Mouse (Mus musculus): ENCODE measurements around the gene Gm12248. TPM values are rescaled to one million over a fixed set of nuclear protein-coding genes. Genes with fewer than 3 reads are reported as not detected.

Gm12248 gene
- total and polyA plus RNA-seq, 2 experiments = 1.7 TPM; not detected in 1

- 88% methylated on average over 9 of the region's 9 CpGs for WGBS
- Histone ChIP-seq H3K27me3 (ENCODE audit: control insufficient read depth, insufficient read depth, low read length) (no peaks in the 10 kb centered on the region), H3K36me3 (ENCODE audit: control insufficient read depth, insufficient read depth, low read length) (peaks cover 28% of the 10 kb centered on the region), H3K79me2 (ENCODE audit: control insufficient read depth, insufficient read depth, low read length) (no peaks in the 10 kb centered on the region), H3K27ac (replicated peaks; ENCODE audit: insufficient read depth, low read depth, low read length) (no peak overlapping the region), H3K4me3 (ENCODE audit: insufficient read depth, low read depth, low read length) (no peak overlapping the region), H3K4me1 (ENCODE audit: control insufficient read depth, insufficient read depth, low read length) (no peaks in the 10 kb centered on the region), H3K9ac (ENCODE audit: low read depth, low read length) (no peak overlapping the region)
- TF ChIP-seq POLR2A (IDR thresholded peaks at IDR 0.05; ENCODE audit: extremely low read depth, insufficient read depth, low read length) = no peak
- TF ChIP-seq CTCF (IDR thresholded peaks at IDR 0.05; ENCODE audit: low read depth, low read length) = no peak
- no peak for DNase-seq (ENCODE audit: extremely low read depth, low read depth, low spot score)
Measured at GRCm38 (mm10) chr11:58121351-58121750, 28.4 kb upstream of the Gm12248 start.

DNA sequence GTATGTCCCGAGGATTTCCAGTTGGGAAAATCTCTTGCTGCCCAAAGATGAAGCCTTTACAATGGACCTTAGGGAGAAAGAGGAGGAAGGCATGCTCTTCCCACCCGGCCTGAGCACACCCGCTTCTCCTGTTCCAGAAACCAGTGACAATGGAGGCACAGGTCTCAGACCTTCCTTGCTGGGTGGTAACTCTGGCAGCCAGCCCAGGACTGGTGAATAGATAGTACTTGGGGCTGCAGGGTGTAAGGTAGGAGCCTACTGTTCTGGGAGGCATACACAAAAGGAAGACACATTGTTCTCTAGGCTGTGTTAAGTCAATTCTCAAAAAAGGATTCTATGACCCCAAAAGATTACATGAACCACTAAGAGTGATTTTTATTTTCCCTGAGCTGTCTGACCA lies 27.7 kb upstream of the Gm12248 start:
- H3K79me2 ChIP-seq (ENCODE audit: control insufficient read depth, insufficient read depth, low read length) = no peaks in the 10 kb centered on the region
- H3K9ac ChIP-seq (ENCODE audit: low read depth, low read length) = no peak overlapping the region
- H3K27ac ChIP-seq (replicated peaks; ENCODE audit: insufficient read depth, low read depth, low read length) = no peak overlapping the region
- peaks cover 34% of the 10 kb centered on the region for H3K36me3 ChIP-seq (ENCODE audit: control insufficient read depth, insufficient read depth, low read length)
- WGBS = 96% methylated on average over 3 of the region's 3 CpGs
- H3K27me3 ChIP-seq (ENCODE audit: control insufficient read depth, insufficient read depth, low read length) = no peaks in the 10 kb centered on the region
- DNase-seq (ENCODE audit: extremely low read depth, low read depth, low spot score) = no peak
- TF ChIP-seq CTCF (IDR thresholded peaks at IDR 0.05; ENCODE audit: low read depth, low read length) (no peak), POLR2A (IDR thresholded peaks at IDR 0.05; ENCODE audit: extremely low read depth, insufficient read depth, low read length) (no peak)
- no peaks in the 10 kb centered on the region for H3K4me1 ChIP-seq (ENCODE audit: control insufficient read depth, insufficient read depth, low read length)
- no peak overlapping the region for H3K4me3 ChIP-seq (ENCODE audit: insufficient read depth, low read depth, low read length)

- H3K9ac ChIP-seq (ENCODE audit: low read depth, low read length) = no peak overlapping the region
Measured at GRCm38 (mm10) chr11:58117044-58117652, 24.2 kb upstream of the Gm12248 start.

GRCm38 (mm10) chr11:58116560-58116959 lies 23.6 kb upstream of the Gm12248 start:
- no peaks in the 10 kb centered on the region for H3K27me3 ChIP-seq (ENCODE audit: control insufficient read depth, insufficient read depth, low read length)
- no peak overlapping the region for H3K27ac ChIP-seq (replicated peaks; ENCODE audit: insufficient read depth, low read depth, low read length)
- H3K4me3 ChIP-seq (ENCODE audit: insufficient read depth, low read depth, low read length) = no peak overlapping the region
- no peak for TF ChIP-seq POLR2A (IDR thresholded peaks at IDR 0.05; ENCODE audit: extremely low read depth, insufficient read depth, low read length)
- no peak for TF ChIP-seq CTCF (IDR thresholded peaks at IDR 0.05; ENCODE audit: low read depth, low read length)
- 75% methylated on average over 1 of the region's 1 CpGs for WGBS
- H3K79me2 ChIP-seq (ENCODE audit: control insufficient read depth, insufficient read depth, low read length) = no peaks in the 10 kb centered on the region
- no peak for DNase-seq (ENCODE audit: extremely low read depth, low read depth, low spot score)
- peaks cover 57% of the 10 kb centered on the region for H3K36me3 ChIP-seq (ENCODE audit: control insufficient read depth, insufficient read depth, low read length)
- no peaks in the 10 kb centered on the region for H3K4me1 ChIP-seq (ENCODE audit: control insufficient read depth, insufficient read depth, low read length)
- H3K9ac ChIP-seq (ENCODE audit: low read depth, low read length) = no peak overlapping the region

More at GRCm38 (mm10) chr11:58117044-58117652, 24.2 kb upstream of the Gm12248 start:
- Histone ChIP-seq H3K27me3 (ENCODE audit: control insufficient read depth, insufficient read depth, low read length) (no peaks in the 10 kb centered on the region), H3K4me1 (ENCODE audit: control insufficient read depth, insufficient read depth, low read length) (no peaks in the 10 kb centered on the region), H3K27ac (replicated peaks; ENCODE audit: insufficient read depth, low read depth, low read length) (no peak overlapping the region), H3K4me3 (ENCODE audit: insufficient read depth, low read depth, low read length) (no peak overlapping the region), H3K79me2 (ENCODE audit: control insufficient read depth, insufficient read depth, low read length) (no peaks in the 10 kb centered on the region), H3K36me3 (ENCODE audit: control insufficient read depth, insufficient read depth, low read length) (peaks cover 55% of the 10 kb centered on the region)
- WGBS = 89% methylated on average over 10 of the region's 10 CpGs
- DNase-seq (ENCODE audit: extremely low read depth, low read depth, low spot score) = no peak
- TF ChIP-seq POLR2A (IDR thresholded peaks at IDR 0.05; ENCODE audit: extremely low read depth, insufficient read depth, low read length) (no peak), CTCF (IDR thresholded peaks at IDR 0.05; ENCODE audit: low read depth, low read length) (no peak)

DNA sequence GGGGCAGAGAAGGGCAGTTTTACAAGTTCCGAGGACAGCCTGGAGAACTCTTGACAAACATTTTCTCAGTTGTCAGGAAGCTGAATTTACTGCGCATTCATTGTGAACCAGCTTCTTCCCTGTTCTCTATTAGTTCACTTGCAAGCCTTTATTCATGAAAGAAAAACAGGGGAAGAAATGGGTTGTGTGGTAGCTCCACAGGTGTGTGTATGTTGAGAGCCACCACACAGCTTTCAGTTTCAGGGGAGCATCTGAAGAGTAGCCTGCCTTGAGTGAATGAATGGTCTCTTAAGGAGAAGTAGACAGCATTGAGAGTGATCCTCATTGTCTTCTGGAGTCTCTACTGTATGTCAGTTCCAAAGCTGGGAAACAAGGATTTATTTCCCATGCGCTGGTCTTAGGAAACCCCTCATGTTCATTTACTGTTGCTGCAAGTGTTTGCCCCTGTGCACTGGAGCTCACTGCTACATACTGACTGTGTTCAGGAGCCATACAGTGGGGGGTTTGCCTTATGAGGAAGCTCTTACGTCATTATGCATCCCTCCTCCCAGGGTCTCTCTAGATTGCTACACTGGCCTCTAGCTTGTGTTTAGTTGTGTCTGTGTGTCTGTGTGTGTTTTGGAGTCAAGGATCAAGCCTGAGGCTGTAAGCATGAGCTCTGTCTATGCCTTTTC lies 14.9 kb upstream of the Gm12248 start:
- Histone ChIP-seq H3K9ac (ENCODE audit: low read depth, low read length) (no peak overlapping the region), H3K36me3 (ENCODE audit: control insufficient read depth, insufficient read depth, low read length) (peaks cover 19% of the 10 kb centered on the region), H3K4me3 (ENCODE audit: insufficient read depth, low read depth, low read length) (no peak overlapping the region), H3K27me3 (ENCODE audit: control insufficient read depth, insufficient read depth, low read length) (no peaks in the 10 kb centered on the region), H3K27ac (replicated peaks; ENCODE audit: insufficient read depth, low read depth, low read length) (no peak overlapping the region), H3K79me2 (ENCODE audit: control insufficient read depth, insufficient read depth, low read length) (peaks cover 23% of the 10 kb centered on the region; the same call in 1 of the 2 replicates), H3K4me1 (ENCODE audit: control insufficient read depth, insufficient read depth, low read length) (peaks cover 12% of the 10 kb centered on the region)
- no peak for DNase-seq (ENCODE audit: extremely low read depth, low read depth, low spot score)
- 90% methylated on average over 4 of the region's 4 CpGs for WGBS
- TF ChIP-seq CTCF (IDR thresholded peaks at IDR 0.05; ENCODE audit: low read depth, low read length) (no peak), POLR2A (IDR thresholded peaks at IDR 0.05; ENCODE audit: extremely low read depth, insufficient read depth, low read length) (no peak)

DNA sequence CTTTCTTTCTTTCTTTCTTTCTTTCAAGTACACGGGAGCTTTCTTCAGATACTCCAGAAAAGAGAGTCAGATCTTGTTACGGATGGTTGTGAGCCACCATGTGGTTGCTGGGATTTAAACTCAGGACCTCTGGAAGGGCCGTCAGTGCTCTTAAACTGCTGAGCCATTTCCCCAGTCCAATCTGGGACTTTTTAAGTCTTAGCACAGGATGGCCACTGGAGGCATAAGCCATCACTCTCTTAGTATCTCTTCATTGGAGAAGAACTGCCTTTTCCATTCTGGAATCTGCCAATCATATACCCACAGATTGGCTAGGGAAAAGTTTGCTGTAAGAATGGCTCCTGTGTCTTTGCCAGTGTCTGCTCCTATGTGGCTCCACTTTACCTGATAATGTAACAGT lies 14.1 kb upstream of the Gm12248 start:
- peaks cover 23% of the 10 kb centered on the region; the same call in 1 of the 2 replicates for H3K79me2 ChIP-seq (ENCODE audit: control insufficient read depth, insufficient read depth, low read length)
- H3K4me1 ChIP-seq (ENCODE audit: control insufficient read depth, insufficient read depth, low read length) = peaks cover 12% of the 10 kb centered on the region
- WGBS = 60% methylated on average over 3 of the region's 3 CpGs
- no peaks in the 10 kb centered on the region for H3K27me3 ChIP-seq (ENCODE audit: control insufficient read depth, insufficient read depth, low read length)
- TF ChIP-seq CTCF (IDR thresholded peaks at IDR 0.05; ENCODE audit: low read depth, low read length) = no peak
- no peak for TF ChIP-seq POLR2A (IDR thresholded peaks at IDR 0.05; ENCODE audit: extremely low read depth, insufficient read depth, low read length)
- H3K27ac ChIP-seq (replicated peaks; ENCODE audit: insufficient read depth, low read depth, low read length) = no peak overlapping the region
- no peak overlapping the region for H3K9ac ChIP-seq (ENCODE audit: low read depth, low read length)
- H3K36me3 ChIP-seq (ENCODE audit: control insufficient read depth, insufficient read depth, low read length) = peaks cover 13% of the 10 kb centered on the region
- DNase-seq (ENCODE audit: extremely low read depth, low read depth, low spot score) = peak; percentile 15
- no peak overlapping the region for H3K4me3 ChIP-seq (ENCODE audit: insufficient read depth, low read depth, low read length)
